Mouse (Mus musculus) lung, embryonic 14.5 days (tissue): ENCODE results near the gene Nfia. TPM values are rescaled to one million over a fixed set of nuclear protein-coding genes. Genes with fewer than 3 reads are reported as not detected.

Source experiments
- ATAC-seq: fragments of 200-750 bp; cut with Nextera tagmentation; 2 replicates; pipeline ENCODE4 v1.8.0; 2017; ENCODE audit warnings: mild to moderate bottlenecking, moderate TSS enrichment, moderate library complexity; ENCODE audit not compliant: insufficient read depth
- DNase-seq: peaks from one replicate; pipeline ENCODE4 v3.0.0-alpha.2; 2015
- H3K27ac ChIP-seq: fragments of 300-500 bp; sonication (generic); 2 replicates; pipeline ENCODE4 v1.5.1; 2014; ENCODE audit warnings: low read depth, mild to moderate bottlenecking, moderate library complexity
- H3K27me3 ChIP-seq: fragments of 300-500 bp; sonication (generic); 2 replicates; pipeline ENCODE4 v1.6.1; 2014; ENCODE audit warnings: low read length, control low read depth; ENCODE audit not compliant: insufficient read depth
- H3K36me3 ChIP-seq: fragments of 300-500 bp; sonication (generic); 2 replicates; pipeline ENCODE4 v1.6.1; 2014; ENCODE audit warnings: control low read depth; ENCODE audit not compliant: insufficient read depth
- H3K4me1 ChIP-seq: fragments of 300-500 bp; sonication (generic); 2 replicates; pipeline ENCODE4 v1.6.1; 2014; ENCODE audit warnings: antibody characterized with exemption, control low read depth; ENCODE audit not compliant: insufficient read depth
- H3K4me2 ChIP-seq: fragments of 300-500 bp; sonication (generic); 2 replicates; pipeline ENCODE4 v1.6.1; 2014; ENCODE audit warnings: mild to moderate bottlenecking
- H3K4me3 ChIP-seq: fragments of 300-500 bp; sonication (generic); 2 replicates; pipeline ENCODE4 v1.5.1; 2014; ENCODE audit warnings: low read depth, low read length
- H3K9ac ChIP-seq: fragments of 300-500 bp; sonication (generic); 2 replicates; pipeline ENCODE4 v1.6.1; 2014
- H3K9me3 ChIP-seq: fragments of 300-500 bp; sonication (generic); 2 replicates; pipeline ENCODE4 v1.6.1; 2016; ENCODE audit warnings: low read depth, low read length, control low read depth
- CTCF ChIP-seq: IDR thresholded peaks from 2 replicates; pipeline ENCODE4 v1.5.1; 2016; ENCODE audit warnings: antibody characterized with exemption, low read depth
- WGBS: fragments of 180-500 bp; shearing (Covaris S2); extraction: QIAGEN DNeasy Blood & Tissue Kit; methylation state at CpG from one replicate; pipeline ENCODE4 v1.1.7; 2014; 5-methylcytosine and 5-hydroxymethylcytosine counted together
- polyA plus RNA-seq: library from polyadenylated mRNA; unstranded; fragments of >200 nt; fragmentation: Nextera tagmentation; extraction: Ambion mirVana; gene quantifications from 2 replicates; pipeline ENCODE4 v1.2.1, GENCODE M21; 2014

The Nfia gene
- polyA plus RNA-seq, 1 experiment from 2014 or later = 48.2 TPM

DNA sequence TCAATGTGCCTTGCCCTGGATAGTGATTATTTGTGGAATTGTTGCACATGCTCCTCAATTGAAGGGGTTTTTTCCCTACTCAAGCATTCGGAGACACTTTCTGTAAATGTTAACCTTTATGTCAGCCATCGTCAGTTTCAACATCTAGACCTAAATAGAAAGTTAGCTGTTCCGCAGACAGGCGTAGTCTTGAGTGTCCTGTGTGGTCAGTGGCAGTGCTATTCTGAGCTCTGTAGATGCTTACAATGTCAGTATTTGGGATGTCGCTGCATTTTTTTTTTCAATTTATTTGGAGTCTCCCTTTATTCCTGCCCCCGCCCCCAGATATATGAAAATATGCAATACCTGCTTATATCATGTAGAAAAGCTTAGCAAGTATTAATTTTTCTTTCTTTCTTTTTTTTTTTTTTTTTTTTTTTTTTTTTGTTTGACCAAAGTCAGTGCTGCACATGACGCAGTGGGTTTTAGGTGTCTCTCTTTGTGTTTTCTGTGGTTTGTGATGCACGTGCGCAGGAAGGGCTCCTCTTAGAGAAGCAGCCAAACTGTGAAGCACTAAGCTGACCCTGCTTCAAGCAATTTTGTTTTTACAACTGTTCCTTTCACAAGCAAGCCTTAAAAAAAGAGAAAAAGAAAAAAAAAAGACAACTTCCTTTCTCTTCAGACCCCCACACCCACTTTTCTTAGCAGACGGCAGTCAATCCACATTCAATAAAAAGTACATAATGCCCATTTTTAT lies 340.9 kb downstream of the Nfia start:
- H3K9ac ChIP-seq = no peak overlapping the region
- no peak overlapping the region for H3K4me2 ChIP-seq
- no peaks in the 10 kb centered on the region for H3K27me3 ChIP-seq
- DNase-seq (no peak), ATAC-seq (no peak)
- H3K9me3 ChIP-seq = no peaks in the 10 kb centered on the region
- H3K36me3 ChIP-seq = no peaks in the 10 kb centered on the region
- TF ChIP-seq CTCF = no peak
- no peak overlapping the region for H3K4me3 ChIP-seq
- 80% methylated on average over 10 of the region's 10 CpGs for WGBS
- H3K27ac ChIP-seq = no peak overlapping the region
- peaks cover under 1% of the 10 kb centered on the region; the same call in 1 of the 2 replicates for H3K4me1 ChIP-seq

DNA sequence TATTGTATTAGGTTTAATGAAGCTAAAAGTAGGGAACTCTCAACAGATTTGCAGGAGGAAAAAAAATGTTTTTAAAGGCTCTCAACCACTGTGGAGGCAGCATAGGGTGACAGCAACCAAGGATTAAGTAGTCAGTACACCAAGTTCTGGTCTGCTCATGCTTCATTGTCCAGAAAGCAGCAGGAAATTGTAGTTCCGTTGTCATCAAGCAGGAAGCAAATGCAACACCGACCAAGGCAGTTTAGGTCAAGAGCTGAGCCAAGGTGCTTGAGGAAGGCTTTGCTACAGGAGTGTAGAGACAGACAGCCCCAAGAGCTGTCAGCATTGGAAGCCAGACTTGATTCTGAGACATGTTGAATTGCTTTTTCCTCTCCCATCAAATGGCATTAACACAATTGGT lies 342.4 kb downstream of the Nfia start:
- DNase-seq = no peak

DNA sequence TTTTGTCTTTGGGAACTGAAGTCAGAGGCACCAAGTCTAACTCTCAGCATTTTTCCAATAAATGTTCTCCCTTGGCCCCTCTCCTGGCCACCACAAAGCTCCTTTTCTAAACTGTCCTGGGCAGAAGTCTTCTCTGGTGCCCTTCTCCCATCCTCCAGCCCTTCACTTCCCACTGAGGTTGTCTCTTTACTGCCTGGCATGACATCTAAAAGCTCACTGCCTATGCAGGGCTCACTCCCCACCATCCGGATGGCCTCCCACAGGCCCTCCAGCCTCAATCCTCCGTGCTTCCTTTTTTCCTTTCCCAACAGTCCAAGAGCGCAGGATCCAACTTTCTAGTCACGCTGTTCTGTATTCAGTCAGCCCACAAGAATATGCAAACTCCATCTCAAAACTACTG lies 342.9 kb downstream of the Nfia start:
- Histone ChIP-seq H3K27me3 (no peaks in the 10 kb centered on the region), H3K9me3 (no peaks in the 10 kb centered on the region), H3K9ac (no peak overlapping the region), H3K4me1 (no peaks in the 10 kb centered on the region), H3K4me2 (no peak overlapping the region), H3K36me3 (no peaks in the 10 kb centered on the region), H3K4me3 (no peak overlapping the region), H3K27ac (no peak overlapping the region)
- WGBS = 93% methylated on average over 4 of the region's 4 CpGs
- DNase-seq (no peak), ATAC-seq (no peak)
- no peak for TF ChIP-seq CTCF

More for the DNA sequence above, 342.4 kb downstream of the Nfia start:
- WGBS = 62% methylated on average over 2 of the region's 2 CpGs
- Histone ChIP-seq H3K9ac (no peak overlapping the region), H3K4me1 (no peaks in the 10 kb centered on the region), H3K27me3 (no peaks in the 10 kb centered on the region), H3K9me3 (no peaks in the 10 kb centered on the region), H3K36me3 (no peaks in the 10 kb centered on the region), H3K4me2 (no peak overlapping the region), H3K27ac (no peak overlapping the region), H3K4me3 (no peak overlapping the region)
- no peak for TF ChIP-seq CTCF
- no peak for ATAC-seq

DNA sequence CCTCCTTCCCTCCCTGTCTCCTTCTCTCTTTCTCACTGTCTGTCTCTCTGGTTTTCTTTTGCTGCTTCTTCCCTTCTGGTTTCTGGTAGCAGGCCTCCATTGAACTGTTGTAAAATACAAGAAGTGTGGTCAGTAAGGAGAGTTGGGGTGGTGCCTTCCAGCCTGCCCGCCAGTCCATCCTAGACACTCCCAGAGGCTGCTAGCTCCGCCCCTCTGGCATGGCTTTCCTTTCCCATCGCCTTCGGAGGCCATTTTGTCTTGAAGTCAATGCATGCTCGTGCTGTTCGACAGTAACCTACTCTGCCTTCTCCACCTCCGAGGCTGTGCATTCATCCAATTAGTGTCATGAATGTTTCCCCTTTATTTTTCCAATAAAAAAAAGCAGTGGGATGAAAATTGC lies 343.5 kb downstream of the Nfia start:
- H3K36me3 ChIP-seq = no peaks in the 10 kb centered on the region
- no peak overlapping the region for H3K4me3 ChIP-seq
- no peaks in the 10 kb centered on the region for H3K9me3 ChIP-seq
- DNase-seq (no peak), ATAC-seq (no peak)
- H3K9ac ChIP-seq = no peak overlapping the region
- H3K27ac ChIP-seq = no peak overlapping the region
- H3K27me3 ChIP-seq = no peaks in the 10 kb centered on the region
- TF ChIP-seq CTCF = no peak
- WGBS = 94% methylated on average over 7 of the region's 7 CpGs
- no peaks in the 10 kb centered on the region for H3K4me1 ChIP-seq
- H3K4me2 ChIP-seq = no peak overlapping the region

DNA sequence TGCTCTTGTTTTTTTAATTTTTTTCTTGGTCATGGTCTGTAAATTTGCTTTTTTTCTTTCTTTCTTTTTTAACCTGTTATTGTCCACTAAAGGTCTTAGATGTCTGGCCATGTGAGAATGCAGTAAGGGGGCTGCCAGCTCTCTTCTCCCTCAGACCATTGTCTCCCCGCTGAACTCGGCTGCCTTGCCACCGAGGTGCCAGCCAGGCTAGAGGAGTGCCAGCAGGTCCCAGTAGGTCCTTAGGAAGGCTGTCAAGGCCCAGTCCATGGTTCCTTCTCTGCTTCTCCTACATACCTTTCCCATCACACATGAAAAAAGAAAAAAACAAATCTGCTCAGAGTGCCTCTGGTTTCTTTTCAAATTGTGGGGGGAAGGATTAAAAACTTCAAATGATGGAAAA lies 345.6 kb downstream of the Nfia start:
- H3K4me1 ChIP-seq = no peaks in the 10 kb centered on the region
- 63% methylated on average over 3 of the region's 3 CpGs for WGBS
- H3K27ac ChIP-seq = no peak overlapping the region
- no peak overlapping the region for H3K4me2 ChIP-seq
- no peaks in the 10 kb centered on the region for H3K27me3 ChIP-seq
- ATAC-seq = no peak
- no peak for DNase-seq
- no peaks in the 10 kb centered on the region for H3K9me3 ChIP-seq
- H3K4me3 ChIP-seq = no peak overlapping the region
- no peaks in the 10 kb centered on the region for H3K36me3 ChIP-seq
- no peak for TF ChIP-seq CTCF
- no peak overlapping the region for H3K9ac ChIP-seq

DNA sequence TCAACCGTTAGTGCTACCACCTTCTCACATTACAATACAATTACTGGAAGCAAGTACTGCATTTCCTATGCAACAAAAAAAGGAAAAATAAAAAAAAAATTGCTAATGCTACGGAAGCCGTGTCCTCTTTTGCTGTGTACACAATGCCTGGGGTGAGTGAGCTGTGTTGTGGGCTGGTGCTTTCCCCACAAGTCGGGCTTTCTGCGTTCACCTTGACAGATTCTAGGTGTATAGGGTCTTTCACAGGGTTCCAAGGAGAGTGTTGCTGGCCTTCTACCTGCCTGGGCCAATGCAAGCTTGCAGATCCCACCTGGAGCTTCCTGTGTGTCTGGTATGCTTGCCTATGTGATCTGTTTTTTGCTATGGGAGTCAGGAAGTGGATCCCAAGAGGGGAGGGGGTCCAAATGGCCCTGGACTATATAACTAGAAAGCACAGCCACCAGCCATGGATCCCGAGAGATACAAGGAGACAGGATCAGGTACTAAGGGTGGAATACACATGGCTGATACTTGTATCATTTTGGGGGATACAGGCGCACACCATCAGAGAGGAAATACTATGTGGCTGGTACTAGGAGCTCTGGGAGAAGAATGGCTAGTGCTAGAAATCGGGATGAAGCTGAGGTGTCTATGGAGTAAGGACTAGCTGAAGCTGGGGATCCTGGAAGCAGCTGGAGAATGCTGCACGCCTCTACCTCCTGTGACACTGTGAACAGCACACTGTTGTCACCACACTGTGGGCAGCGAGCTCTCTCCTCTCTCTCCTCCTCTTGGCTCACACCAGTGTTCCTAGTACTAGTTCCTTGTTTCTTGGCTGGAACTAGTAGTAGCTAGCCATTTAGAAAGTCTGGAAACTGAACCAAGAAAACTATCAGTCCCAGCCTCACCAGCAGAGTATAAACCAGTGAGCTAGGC lies 346.5 kb downstream of the Nfia start:
- DNase-seq (no peak), ATAC-seq (no peak)
- H3K4me2 ChIP-seq = no peak overlapping the region
- H3K36me3 ChIP-seq = no peaks in the 10 kb centered on the region
- H3K4me3 ChIP-seq = no peak overlapping the region
- no peaks in the 10 kb centered on the region for H3K4me1 ChIP-seq
- H3K27ac ChIP-seq = no peak overlapping the region
- 69% methylated on average over 10 of the region's 10 CpGs for WGBS
- no peak overlapping the region for H3K9ac ChIP-seq
- H3K27me3 ChIP-seq = no peaks in the 10 kb centered on the region
- H3K9me3 ChIP-seq = no peaks in the 10 kb centered on the region
- no peak for TF ChIP-seq CTCF

DNA sequence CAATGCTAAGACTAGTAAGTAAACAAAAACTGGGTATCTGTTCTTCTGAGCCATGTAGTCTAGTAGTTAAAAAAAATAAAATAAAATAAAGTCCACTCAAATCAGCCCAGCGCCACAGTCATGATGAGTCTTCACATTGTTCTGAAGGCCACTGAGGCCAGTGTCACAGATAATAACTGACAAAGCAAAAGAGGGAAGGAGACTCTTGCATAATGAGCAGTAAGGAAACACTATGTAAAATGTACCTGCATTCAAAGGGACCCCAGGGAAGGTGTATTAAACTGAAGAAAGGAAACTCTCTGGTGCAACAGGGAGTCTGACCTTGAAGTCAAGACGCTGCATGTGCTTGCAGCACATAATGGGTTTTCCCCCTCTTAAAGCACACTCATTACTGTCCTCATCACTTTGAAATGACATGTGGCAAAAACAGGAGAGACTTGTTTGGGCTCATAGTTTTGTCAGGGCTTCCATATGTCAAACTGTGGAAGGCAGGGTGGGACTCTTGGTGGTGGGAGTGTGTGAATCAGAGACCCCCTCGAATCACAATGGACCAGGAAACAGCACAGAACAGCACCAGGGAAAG lies 347.5 kb downstream of the Nfia start:
- Histone ChIP-seq H3K4me2 (no peak overlapping the region), H3K4me1 (no peaks in the 10 kb centered on the region), H3K27ac (no peak overlapping the region), H3K9ac (no peak overlapping the region), H3K27me3 (no peaks in the 10 kb centered on the region), H3K9me3 (no peaks in the 10 kb centered on the region), H3K4me3 (no peak overlapping the region), H3K36me3 (no peaks in the 10 kb centered on the region)
- 81% methylated on average over 3 of the region's 3 CpGs for WGBS
- TF ChIP-seq CTCF = no peak
- DNase-seq (no peak), ATAC-seq (no peak)
